Mouse (Mus musculus): Measurements from ENCODE around the gene Upp2. TPM values are rescaled to one million over a fixed set of nuclear protein-coding genes. Genes with fewer than 3 reads are reported as not detected.

The Upp2 gene
- polyA plus RNA-seq, 1 experiment from 2014 or later, result 5.8 TPM

GRCm38 (mm10) chr2:58711049-58711448 lies 144.0 kb downstream of the Upp2 start:
- H3K4me1 ChIP-seq, result peaks cover 54% of the 10 kb centered on the region
- 0 out of 2 replicates have a peak overlapping the region, but pooled peaks have one; percentile 22 for H3K27ac ChIP-seq
- H3K4me3 ChIP-seq, result no peak overlapping the region

DNA sequence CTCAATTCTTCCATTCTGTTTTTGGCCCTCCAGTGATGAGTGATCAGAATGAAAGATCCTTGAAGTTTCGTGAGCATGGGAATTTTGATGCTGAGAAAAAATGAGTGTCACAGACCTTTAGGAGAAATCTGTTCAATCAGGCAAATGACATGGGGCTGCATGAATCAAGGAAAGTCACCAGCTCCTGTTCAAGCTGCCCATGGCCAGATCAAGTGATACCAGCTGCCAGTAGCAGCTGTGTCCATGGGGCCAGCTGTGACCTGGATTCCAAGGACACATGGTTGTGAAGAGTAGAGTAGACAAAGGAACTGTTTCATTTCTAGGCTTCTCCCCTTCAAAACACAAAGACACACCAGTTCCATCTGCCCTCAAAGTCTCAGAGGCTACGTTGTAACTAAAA lies 144.4 kb downstream of the Upp2 start:
- no peak for DNase-seq (ENCODE audit: low spot score)
- Histone ChIP-seq H3K27me3 (ENCODE audit: insufficient read depth, poor library complexity, severe bottlenecking) (no peaks in the 10 kb centered on the region), H3K27ac (peak overlapping the region; percentile 67; the same call in 1 of the 2 replicates), H3K36me3 (no peaks in the 10 kb centered on the region), H3K4me3 (no peak overlapping the region), H3K9me3 (no peaks in the 10 kb centered on the region), H3K4me1 (peaks cover 49% of the 10 kb centered on the region)
- WGBS, result 56% methylated on average over 2 of the region's 2 CpGs

More at GRCm38 (mm10) chr2:58711049-58711448, 144.0 kb downstream of the Upp2 start:
- WGBS, result 82% methylated on average over 4 of the region's 4 CpGs
- no peaks in the 10 kb centered on the region for H3K9me3 ChIP-seq
- H3K27me3 ChIP-seq (ENCODE audit: insufficient read depth, poor library complexity, severe bottlenecking), result no peaks in the 10 kb centered on the region
- H3K36me3 ChIP-seq, result no peaks in the 10 kb centered on the region
- no peak for DNase-seq (ENCODE audit: low spot score)

- 34% methylated on average over 5 of the region's 5 CpGs for WGBS
- H3K4me3 ChIP-seq, result no peak overlapping the region
- H3K4me1 ChIP-seq, result peaks cover 45% of the 10 kb centered on the region
- H3K27me3 ChIP-seq (ENCODE audit: insufficient read depth, poor library complexity, severe bottlenecking), result no peaks in the 10 kb centered on the region
- no peaks in the 10 kb centered on the region for H3K9me3 ChIP-seq
- DNase-seq (ENCODE audit: low spot score), result peak; percentile 85
- peak overlapping the region; percentile 67 for H3K27ac ChIP-seq
- no peaks in the 10 kb centered on the region for H3K36me3 ChIP-seq
These were observed 144.8 kb downstream of the Upp2 start for GRCm38 (mm10) chr2:58711935-58712334.

- Histone ChIP-seq H3K27me3 (ENCODE audit: insufficient read depth, poor library complexity, severe bottlenecking) (no peaks in the 10 kb centered on the region), H3K9me3 (no peaks in the 10 kb centered on the region), H3K27ac (no peak overlapping the region), H3K4me1 (0 out of 2 replicates have a peak, but pooled peaks cover 2% of the 10 kb centered on the region), H3K36me3 (no peaks in the 10 kb centered on the region), H3K4me3 (no peak overlapping the region)
- no peak for DNase-seq (ENCODE audit: low spot score)
- WGBS, result 58% methylated on average over 3 of the region's 3 CpGs
These were observed 150.8 kb downstream of the Upp2 start for GRCm38 (mm10) chr2:58717898-58718297.

DNA sequence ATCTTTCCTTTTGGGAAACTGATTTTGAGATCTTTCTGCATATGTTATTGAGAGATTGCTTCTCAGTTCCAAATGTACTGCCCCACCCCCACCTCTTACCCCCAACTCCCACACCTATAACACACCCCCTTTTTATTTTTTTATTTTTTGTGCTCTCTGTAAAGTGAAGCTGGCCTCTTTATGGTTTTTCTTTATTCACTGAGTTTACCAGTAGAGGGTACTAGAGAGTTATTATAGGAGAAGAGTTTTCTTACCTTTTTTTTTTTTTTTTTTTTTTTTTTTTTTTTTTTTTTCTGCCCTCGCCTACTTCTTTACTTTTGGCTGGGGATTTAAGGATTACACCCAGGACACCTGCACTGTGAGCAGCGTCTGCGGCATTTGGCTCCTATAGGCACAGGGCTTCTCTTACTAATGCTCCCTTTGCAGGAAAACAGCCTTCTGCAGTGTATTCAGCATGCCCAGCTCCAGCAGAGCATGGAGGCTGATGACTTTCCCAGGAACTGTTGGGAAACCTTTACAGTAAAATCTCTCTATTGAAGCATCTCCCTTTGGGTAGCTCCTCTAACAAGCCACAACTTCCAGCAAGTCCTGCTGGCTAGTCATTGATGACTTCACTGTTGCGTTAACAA lies 170.2 kb downstream of the Upp2 start:
- Histone ChIP-seq H3K36me3 (no peaks in the 10 kb centered on the region), H3K4me3 (no peak overlapping the region), H3K4me1 (no peaks in the 10 kb centered on the region), H3K9me3 (no peaks in the 10 kb centered on the region), H3K27ac (no peak overlapping the region), H3K27me3 (ENCODE audit: insufficient read depth, poor library complexity, severe bottlenecking) (no peaks in the 10 kb centered on the region)
- 38% methylated on average over 4 of the region's 4 CpGs for WGBS
- DNase-seq (ENCODE audit: low spot score), result no peak

DNA sequence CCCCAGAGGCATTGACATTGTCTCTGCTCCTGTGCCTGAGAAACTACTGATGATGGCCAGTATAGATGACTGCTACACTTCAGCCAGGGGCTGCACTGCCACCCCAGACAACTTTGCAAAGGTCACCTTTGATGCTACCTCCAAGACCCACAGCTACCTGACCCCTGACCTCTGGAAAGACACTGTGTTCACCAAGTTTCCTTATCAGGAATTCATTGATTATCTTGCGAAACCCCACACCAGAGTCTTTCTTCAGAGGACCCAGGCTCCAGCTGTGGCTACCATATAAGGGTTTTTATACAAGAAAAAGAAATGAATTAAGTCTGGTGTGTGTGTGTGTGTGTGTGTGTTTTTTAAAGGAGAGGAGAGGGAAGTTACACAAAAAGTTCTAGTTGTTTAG lies 174.1 kb downstream of the Upp2 start:
- H3K4me1 ChIP-seq, result no peaks in the 10 kb centered on the region
- no peaks in the 10 kb centered on the region for H3K9me3 ChIP-seq
- 48% methylated on average over 1 of the region's 1 CpGs for WGBS
- DNase-seq (ENCODE audit: low spot score), result no peak
- H3K27ac ChIP-seq, result no peak overlapping the region
- H3K36me3 ChIP-seq, result no peaks in the 10 kb centered on the region
- no peaks in the 10 kb centered on the region for H3K27me3 ChIP-seq (ENCODE audit: insufficient read depth, poor library complexity, severe bottlenecking)
- no peak overlapping the region for H3K4me3 ChIP-seq

DNA sequence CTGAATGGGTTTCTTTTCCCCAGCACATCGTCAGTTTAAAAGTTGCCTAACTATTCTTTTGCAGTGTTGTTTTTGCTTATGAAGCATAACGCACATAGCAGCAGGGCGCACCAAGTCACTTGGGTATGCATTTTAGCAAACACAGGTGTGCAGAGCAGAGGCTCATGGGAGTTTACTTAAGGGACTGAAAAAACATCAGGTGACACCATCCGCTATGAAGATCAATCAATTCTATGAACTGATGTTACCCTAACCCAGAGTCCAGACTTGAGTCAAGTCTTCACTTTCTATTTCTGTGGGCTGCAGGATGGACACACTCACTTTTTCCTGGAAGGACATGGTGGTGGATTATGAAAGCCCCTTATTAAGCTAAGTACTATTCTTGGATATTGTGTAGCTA lies 174.9 kb downstream of the Upp2 start:
- no peak overlapping the region for H3K4me3 ChIP-seq
- no peaks in the 10 kb centered on the region for H3K9me3 ChIP-seq
- DNase-seq (ENCODE audit: low spot score), result no peak
- H3K27me3 ChIP-seq (ENCODE audit: insufficient read depth, poor library complexity, severe bottlenecking), result no peaks in the 10 kb centered on the region
- H3K27ac ChIP-seq, result no peak overlapping the region
- no peaks in the 10 kb centered on the region for H3K36me3 ChIP-seq
- no peaks in the 10 kb centered on the region for H3K4me1 ChIP-seq
- 89% methylated on average over 4 of the region's 4 CpGs for WGBS

GRCm38 (mm10) chr2:58743446-58743845 lies 176.3 kb downstream of the Upp2 start:
- H3K9me3 ChIP-seq, result no peaks in the 10 kb centered on the region
- H3K27me3 ChIP-seq (ENCODE audit: insufficient read depth, poor library complexity, severe bottlenecking), result no peaks in the 10 kb centered on the region
- no peaks in the 10 kb centered on the region for H3K4me1 ChIP-seq
- H3K4me3 ChIP-seq, result no peak overlapping the region
- no peaks in the 10 kb centered on the region for H3K36me3 ChIP-seq
- WGBS, result 75% methylated on average over 3 of the region's 3 CpGs
- no peak for DNase-seq (ENCODE audit: low spot score)
- no peak overlapping the region for H3K27ac ChIP-seq

DNA sequence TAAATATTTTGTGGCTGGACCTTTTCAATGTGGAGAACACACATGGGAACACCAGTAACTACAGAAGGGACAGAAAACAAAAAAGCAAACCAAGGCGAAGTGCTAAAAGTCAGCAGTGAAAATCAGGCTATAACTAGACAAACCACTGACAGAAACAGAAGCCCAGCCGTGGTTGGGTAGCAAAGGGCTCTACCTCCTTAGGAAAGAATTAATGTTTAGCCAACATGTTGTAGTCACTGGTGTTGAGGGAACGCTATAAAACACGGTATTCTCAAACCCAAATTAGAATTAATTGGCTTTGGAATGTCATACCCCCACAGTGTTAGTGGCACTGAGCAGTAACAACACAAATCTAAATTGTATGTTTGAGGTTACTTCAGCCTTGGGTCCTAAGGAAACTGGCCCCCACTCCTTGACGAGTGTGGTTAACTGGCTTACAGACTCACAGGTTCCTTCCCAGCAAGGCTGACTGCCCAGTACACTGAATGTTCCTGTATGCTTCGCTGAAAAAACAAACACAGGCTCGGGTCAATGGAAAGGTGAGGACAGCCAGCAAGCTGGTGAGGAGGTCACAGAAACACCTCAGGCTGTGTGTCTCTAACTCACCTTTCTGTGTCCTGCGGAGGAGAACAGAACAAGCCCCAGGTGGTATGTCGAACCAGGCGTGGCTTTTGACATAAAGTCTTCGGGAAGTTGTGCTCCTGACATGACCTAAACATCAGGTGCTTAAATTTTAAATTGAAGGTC lies 180.6 kb downstream of the Upp2 start:
- no peak for DNase-seq (ENCODE audit: low spot score)
- no peaks in the 10 kb centered on the region for H3K4me1 ChIP-seq
- no peaks in the 10 kb centered on the region for H3K27me3 ChIP-seq (ENCODE audit: insufficient read depth, poor library complexity, severe bottlenecking)
- no peak overlapping the region for H3K4me3 ChIP-seq
- 77% methylated on average over 11 of the region's 11 CpGs for WGBS
- no peaks in the 10 kb centered on the region for H3K36me3 ChIP-seq
- no peaks in the 10 kb centered on the region for H3K9me3 ChIP-seq
- no peak overlapping the region for H3K27ac ChIP-seq

DNA sequence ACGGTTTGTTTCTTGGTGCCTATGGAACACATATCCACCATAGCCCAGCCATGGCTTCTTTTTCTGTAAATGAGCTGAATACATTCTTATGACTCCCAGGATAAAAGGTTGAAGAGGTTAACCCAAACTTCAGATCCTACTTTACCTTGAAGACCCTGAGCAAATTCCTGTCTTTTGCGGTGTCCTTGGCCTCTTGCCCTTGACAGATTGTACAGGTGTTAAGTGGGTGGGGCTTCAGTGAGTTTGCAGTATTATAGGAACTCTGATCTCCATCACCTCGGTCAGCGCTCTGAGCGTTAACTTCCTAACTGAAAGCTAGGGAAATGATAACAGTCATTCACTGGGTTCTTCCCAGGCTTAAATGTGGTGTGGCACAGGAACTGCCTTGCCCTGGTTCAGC lies 181.2 kb downstream of the Upp2 start:
- Histone ChIP-seq H3K27me3 (ENCODE audit: insufficient read depth, poor library complexity, severe bottlenecking) (no peaks in the 10 kb centered on the region), H3K4me1 (no peaks in the 10 kb centered on the region), H3K4me3 (no peak overlapping the region), H3K9me3 (no peaks in the 10 kb centered on the region), H3K36me3 (no peaks in the 10 kb centered on the region), H3K27ac (no peak overlapping the region)
- WGBS, result 75% methylated on average over 5 of the region's 5 CpGs
- no peak for DNase-seq (ENCODE audit: low spot score)

DNA sequence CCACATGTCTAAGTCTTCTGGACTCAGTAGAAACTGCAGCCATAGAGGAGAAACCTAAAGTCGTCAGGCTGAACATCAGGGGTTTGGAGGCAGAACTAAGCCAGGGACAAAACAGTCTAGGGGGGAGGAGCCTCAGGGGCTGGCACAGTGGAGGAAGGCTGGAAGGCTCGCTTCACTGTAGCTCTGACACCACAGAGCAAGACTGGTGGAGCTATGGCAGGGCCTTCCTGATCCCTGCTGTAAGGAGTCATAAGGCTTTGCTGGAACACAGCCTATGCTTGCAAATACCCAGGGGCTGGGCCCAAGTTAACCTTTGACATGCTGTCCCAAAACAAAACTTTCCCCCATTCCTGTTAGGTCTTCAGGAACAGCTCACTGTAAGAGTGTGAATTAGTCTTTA lies 185.8 kb downstream of the Upp2 start:
- H3K27ac ChIP-seq, result 0 out of 2 replicates have a peak overlapping the region, but pooled peaks have one; percentile 29
- no peak overlapping the region for H3K4me3 ChIP-seq
- no peaks in the 10 kb centered on the region for H3K36me3 ChIP-seq
- WGBS, result 27% methylated on average over 2 of the region's 2 CpGs
- H3K9me3 ChIP-seq, result no peaks in the 10 kb centered on the region
- no peaks in the 10 kb centered on the region for H3K4me1 ChIP-seq
- no peak for DNase-seq (ENCODE audit: low spot score)
- no peaks in the 10 kb centered on the region for H3K27me3 ChIP-seq (ENCODE audit: insufficient read depth, poor library complexity, severe bottlenecking)

- H3K9me3 ChIP-seq, result no peaks in the 10 kb centered on the region
- no peaks in the 10 kb centered on the region for H3K4me1 ChIP-seq
- H3K36me3 ChIP-seq, result no peaks in the 10 kb centered on the region
- 76% methylated on average over 3 of the region's 3 CpGs for WGBS
- no peak for DNase-seq (ENCODE audit: low spot score)
- H3K4me3 ChIP-seq, result no peak overlapping the region
- no peak overlapping the region for H3K27ac ChIP-seq
- no peaks in the 10 kb centered on the region for H3K27me3 ChIP-seq (ENCODE audit: insufficient read depth, poor library complexity, severe bottlenecking)
These were observed 187.6 kb downstream of the Upp2 start for GRCm38 (mm10) chr2:58754736-58755135.

GRCm38 (mm10) chr2:58758081-58758480 lies 191.0 kb downstream of the Upp2 start:
- H3K4me1 ChIP-seq, result no peaks in the 10 kb centered on the region
- no peaks in the 10 kb centered on the region for H3K27me3 ChIP-seq (ENCODE audit: insufficient read depth, poor library complexity, severe bottlenecking)
- DNase-seq (ENCODE audit: low spot score), result no peak
- H3K4me3 ChIP-seq, result no peak overlapping the region
- 82% methylated on average over 2 of the region's 2 CpGs for WGBS
- no peaks in the 10 kb centered on the region for H3K9me3 ChIP-seq
- H3K36me3 ChIP-seq, result no peaks in the 10 kb centered on the region
- H3K27ac ChIP-seq, result no peak overlapping the region

Measured in heart, embryonic 10.5 days (tissue).